Mouse (Mus musculus): Measurements from ENCODE around the gene Tmem82. TPM values are rescaled to one million over a fixed set of nuclear protein-coding genes. Genes with fewer than 3 reads are reported as not detected.
A peak's percentile ranks its signal among the peaks of the same experiment; 100 is the strongest.

Gene Tmem82
- total and polyA plus RNA-seq, 3 experiments, result 0.11 TPM; not detected in 2

DNA sequence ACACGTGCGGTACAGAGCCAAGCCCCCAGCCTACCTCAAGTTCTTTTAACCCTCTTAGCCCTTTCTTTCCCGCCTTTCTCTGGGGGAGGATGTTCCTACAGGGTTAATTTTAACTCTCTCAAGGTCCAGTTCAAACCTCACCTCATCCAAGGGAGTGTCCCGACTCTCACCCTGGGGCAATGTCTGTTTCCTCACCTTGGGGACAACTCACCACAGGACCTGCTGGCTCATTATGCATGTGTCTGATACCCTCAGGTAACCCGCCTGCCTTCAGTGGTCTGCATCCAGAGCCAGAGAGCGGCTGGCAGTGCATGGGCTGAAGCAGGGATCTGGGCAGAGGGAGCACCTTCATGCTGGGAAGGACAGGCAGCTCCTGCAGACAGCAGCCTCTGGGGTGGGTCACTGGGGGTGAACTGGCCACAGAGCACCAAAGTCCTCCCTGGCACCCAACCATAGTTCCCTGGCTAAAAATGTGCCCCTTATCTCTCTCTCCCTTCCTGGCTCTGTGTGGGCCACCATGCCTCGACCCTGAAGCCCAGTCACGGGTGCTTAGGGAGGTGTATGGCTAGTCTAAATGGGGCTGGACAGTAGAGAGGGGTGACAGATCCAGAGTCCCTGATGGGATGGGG, 21.6 kb downstream of the Tmem82 start:
- DNase-seq (ENCODE audit: low spot score) (no peak), ATAC-seq (ENCODE audit: extremely low read depth, insufficient number of reproducible peaks, low FRiP score, poor library complexity, severe bottlenecking) (no peak)
- H3K27me3 ChIP-seq (ENCODE audit: insufficient read depth, low read length), result peaks cover 59% of the 10 kb centered on the region
- H3K36me3 ChIP-seq (replicated peaks), result no peaks in the 10 kb centered on the region
- no peak overlapping the region for H3K4me3 ChIP-seq (ENCODE audit: low read depth, low read length)
- TF ChIP-seq GATA1 (IDR thresholded peaks at IDR 0.05; ENCODE audit: borderline replicate concordance, low read length), result no peak
- TF ChIP-seq CTCF (IDR thresholded peaks at IDR 0.05; ENCODE audit: low read depth, low read length), result no peak
- TF ChIP-seq POLR2AphosphoS5 (IDR thresholded peaks at IDR 0.05; ENCODE audit: insufficient replicate concordance, low read depth, low read length), result no peak
- no peak for TF ChIP-seq TAL1 (conservative IDR thresholded peaks at IDR 0.05; ENCODE audit: low read depth, low read length)
- TF ChIP-seq GATA2 (IDR thresholded peaks at IDR 0.05; ENCODE audit: borderline replicate concordance, low read depth, low read length), result no peak
- no peaks in the 10 kb centered on the region for H3K9me3 ChIP-seq (replicated peaks)
- no peaks in the 10 kb centered on the region for H3K4me1 ChIP-seq (ENCODE audit: insufficient read depth, low read depth, low read length)

DNA sequence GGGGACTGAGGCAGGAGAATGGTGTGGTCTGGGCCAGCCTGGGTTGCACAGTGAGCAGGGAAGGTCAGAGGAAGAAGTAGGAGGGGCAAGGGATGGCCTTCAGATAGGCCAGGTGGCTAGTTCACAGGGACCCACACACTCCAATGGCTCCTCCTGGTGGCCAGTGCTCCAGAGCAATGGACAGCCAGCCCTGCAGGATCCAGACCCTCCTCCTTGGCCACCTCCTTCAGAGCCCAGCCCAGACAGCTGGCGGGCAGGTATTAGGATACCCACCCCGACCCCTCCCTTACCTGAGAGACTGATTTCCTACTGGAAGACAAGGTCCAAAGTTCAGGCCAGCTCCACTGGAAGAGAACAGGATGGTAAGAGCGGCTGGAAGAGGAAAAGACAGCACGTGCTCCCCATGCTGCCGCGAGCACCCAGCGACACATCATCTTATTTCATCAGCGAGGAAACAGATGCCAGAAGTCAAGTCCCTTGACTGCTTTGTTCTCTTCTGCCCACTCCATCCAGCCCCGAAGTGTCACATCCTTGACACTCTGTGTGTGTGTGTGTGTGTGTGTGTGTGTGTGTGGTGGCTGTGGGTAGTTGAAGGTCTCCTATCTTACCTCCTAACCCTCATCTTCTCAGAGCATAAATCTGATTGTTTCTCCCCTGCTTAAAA, 22.7 kb downstream of the Tmem82 start:
- Histone ChIP-seq H3K4me1 (ENCODE audit: insufficient read depth, low read depth, low read length) (no peaks in the 10 kb centered on the region), H3K9me3 (replicated peaks) (no peaks in the 10 kb centered on the region), H3K27me3 (ENCODE audit: insufficient read depth, low read length) (peaks cover 50% of the 10 kb centered on the region), H3K4me3 (ENCODE audit: low read depth, low read length) (no peak overlapping the region), H3K36me3 (replicated peaks) (no peaks in the 10 kb centered on the region)
- DNase-seq (ENCODE audit: low spot score), result no peak
- no peak for ATAC-seq (ENCODE audit: extremely low read depth, insufficient number of reproducible peaks, low FRiP score, poor library complexity, severe bottlenecking)
- no peak for TF ChIP-seq TAL1 (conservative IDR thresholded peaks at IDR 0.05; ENCODE audit: low read depth, low read length)

DNA sequence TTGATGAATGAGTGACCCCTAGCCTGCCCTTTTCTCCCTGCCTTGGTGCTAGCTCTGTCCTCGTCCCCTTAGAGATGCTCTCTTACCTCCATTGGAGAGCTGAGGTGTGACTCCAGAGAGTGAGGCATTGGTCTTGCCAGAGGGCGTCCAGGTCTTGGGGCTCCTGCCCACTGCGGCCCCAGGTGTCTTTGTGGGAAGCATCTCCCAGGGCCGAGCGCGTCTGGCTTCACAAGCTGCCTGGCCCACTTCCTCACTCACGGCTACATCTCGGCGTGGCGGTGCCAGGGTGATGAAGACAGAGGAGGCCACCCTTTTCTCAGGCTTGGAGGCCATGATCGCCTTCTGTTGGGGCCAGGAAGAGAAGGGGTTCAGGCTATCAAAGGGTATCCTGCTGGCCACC, 23.3 kb downstream of the Tmem82 start:
- Histone ChIP-seq H3K4me3 (ENCODE audit: low read depth, low read length) (no peak overlapping the region), H3K36me3 (replicated peaks) (no peaks in the 10 kb centered on the region), H3K27me3 (ENCODE audit: insufficient read depth, low read length) (peaks cover 49% of the 10 kb centered on the region), H3K4me1 (ENCODE audit: insufficient read depth, low read depth, low read length) (no peaks in the 10 kb centered on the region), H3K9me3 (replicated peaks) (no peaks in the 10 kb centered on the region)
- ATAC-seq (ENCODE audit: extremely low read depth, insufficient number of reproducible peaks, low FRiP score, poor library complexity, severe bottlenecking) (no peak), DNase-seq (ENCODE audit: low spot score) (no peak)
- TF ChIP-seq GATA2 (IDR thresholded peaks at IDR 0.05; ENCODE audit: borderline replicate concordance, low read depth, low read length) (no peak), TAL1 (conservative IDR thresholded peaks at IDR 0.05; ENCODE audit: low read depth, low read length) (no peak), GATA1 (IDR thresholded peaks at IDR 0.05; ENCODE audit: borderline replicate concordance, low read length) (no peak), POLR2AphosphoS5 (IDR thresholded peaks at IDR 0.05; ENCODE audit: insufficient replicate concordance, low read depth, low read length) (no peak), CTCF (IDR thresholded peaks at IDR 0.05; ENCODE audit: low read depth, low read length) (no peak)

DNA sequence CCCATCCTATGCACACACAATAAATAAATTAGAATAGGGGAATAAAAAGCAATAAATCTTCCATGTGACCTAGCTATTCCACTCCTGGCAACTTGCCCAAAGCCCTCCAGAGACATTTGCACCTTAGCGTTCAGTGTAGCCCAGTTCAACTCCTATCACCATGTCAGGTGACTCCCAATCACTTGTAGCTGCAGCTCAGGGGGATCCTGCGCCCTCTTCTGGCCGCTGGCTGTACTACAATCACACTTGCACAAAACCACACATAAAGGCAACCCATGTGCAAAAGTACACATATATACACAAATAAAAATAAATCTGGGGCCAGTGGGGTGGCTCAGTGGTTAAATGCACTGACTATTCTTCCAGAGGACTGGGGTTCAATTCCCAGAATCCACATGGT, 26.9 kb downstream of the Tmem82 start:
- no peaks in the 10 kb centered on the region for H3K9me3 ChIP-seq (replicated peaks)
- peaks cover 9% of the 10 kb centered on the region for H3K4me1 ChIP-seq (ENCODE audit: insufficient read depth, low read depth, low read length)
- ATAC-seq (ENCODE audit: extremely low read depth, insufficient number of reproducible peaks, low FRiP score, poor library complexity, severe bottlenecking) (no peak; the same call in 1 of the 2 replicates), DNase-seq (ENCODE audit: low spot score) (no peak)
- H3K27me3 ChIP-seq (ENCODE audit: insufficient read depth, low read length), result peaks cover 23% of the 10 kb centered on the region
- no peaks in the 10 kb centered on the region for H3K36me3 ChIP-seq (replicated peaks)
- peak; percentile 78 for TF ChIP-seq CTCF (IDR thresholded peaks at IDR 0.05; ENCODE audit: low read depth, low read length)
- TF ChIP-seq TAL1 (conservative IDR thresholded peaks at IDR 0.05; ENCODE audit: low read depth, low read length), result no peak
- H3K4me3 ChIP-seq (ENCODE audit: low read depth, low read length), result no peak overlapping the region

DNA sequence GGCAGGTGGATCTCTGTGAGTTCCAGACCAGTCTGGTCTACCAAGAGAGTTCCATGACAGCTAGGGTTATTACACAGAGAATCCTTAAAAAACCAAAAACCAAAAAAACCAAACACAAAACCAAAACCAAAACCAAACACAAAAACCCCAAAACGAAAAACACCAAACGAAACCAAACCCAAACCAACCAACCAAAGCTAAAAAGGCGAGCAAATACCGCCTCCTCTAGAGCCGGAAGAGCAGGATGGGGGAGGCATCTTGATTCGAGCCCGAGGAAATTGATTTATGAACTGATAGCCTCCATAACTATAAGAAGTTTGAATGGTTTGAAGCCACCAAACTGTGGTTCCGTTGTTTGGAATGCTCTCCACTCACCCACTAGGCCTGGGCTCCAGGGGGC, 34.5 kb downstream of the Tmem82 start:
- DNase-seq (ENCODE audit: low spot score) (no peak), ATAC-seq (ENCODE audit: extremely low read depth, insufficient number of reproducible peaks, low FRiP score, poor library complexity, severe bottlenecking) (no peak)
- Histone ChIP-seq H3K4me3 (ENCODE audit: low read depth, low read length) (no peak overlapping the region), H3K27me3 (ENCODE audit: insufficient read depth, low read length) (peaks cover 21% of the 10 kb centered on the region; the same call in 1 of the 2 replicates), H3K9me3 (replicated peaks) (no peaks in the 10 kb centered on the region), H3K4me1 (ENCODE audit: insufficient read depth, low read depth, low read length) (peaks cover 9% of the 10 kb centered on the region), H3K36me3 (replicated peaks) (no peaks in the 10 kb centered on the region)
- TF ChIP-seq POLR2AphosphoS5 (IDR thresholded peaks at IDR 0.05; ENCODE audit: insufficient replicate concordance, low read depth, low read length) (no peak), GATA1 (IDR thresholded peaks at IDR 0.05; ENCODE audit: borderline replicate concordance, low read length) (no peak), CTCF (IDR thresholded peaks at IDR 0.05; ENCODE audit: low read depth, low read length) (no peak), GATA2 (IDR thresholded peaks at IDR 0.05; ENCODE audit: borderline replicate concordance, low read depth, low read length) (no peak), TAL1 (conservative IDR thresholded peaks at IDR 0.05; ENCODE audit: low read depth, low read length) (no peak)

DNA sequence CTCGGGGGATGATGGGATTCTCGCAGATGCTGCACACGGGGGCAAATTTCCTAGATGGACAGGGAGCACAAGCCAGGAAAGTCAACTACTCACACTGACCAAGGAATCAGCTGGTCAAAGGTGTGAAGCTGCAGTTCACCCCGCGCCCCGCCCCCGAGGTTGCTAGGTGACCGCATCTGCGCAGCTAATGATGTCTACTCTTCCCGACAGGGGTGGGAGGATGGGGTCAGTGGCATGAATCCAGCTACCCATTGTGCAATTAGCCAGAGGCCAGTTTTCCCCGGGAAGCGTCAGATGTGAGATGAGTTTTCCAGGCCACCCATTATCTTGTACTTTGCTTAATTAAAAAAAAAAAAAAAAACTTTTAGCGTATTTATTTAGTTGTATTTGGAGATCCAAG, 37.4 kb downstream of the Tmem82 start:
- Histone ChIP-seq H3K9me3 (replicated peaks) (no peaks in the 10 kb centered on the region), H3K4me1 (ENCODE audit: insufficient read depth, low read depth, low read length) (no peaks in the 10 kb centered on the region), H3K36me3 (replicated peaks) (no peaks in the 10 kb centered on the region), H3K4me3 (ENCODE audit: low read depth, low read length) (peak overlapping the region; percentile 12; the same call in 1 of the 2 replicates), H3K27me3 (ENCODE audit: insufficient read depth, low read length) (peaks cover 22% of the 10 kb centered on the region; the same call in 1 of the 2 replicates)
- DNase-seq (ENCODE audit: low spot score), result no peak
- TF ChIP-seq CTCF (IDR thresholded peaks at IDR 0.05; ENCODE audit: low read depth, low read length), result no peak
- TF ChIP-seq GATA1 (IDR thresholded peaks at IDR 0.05; ENCODE audit: borderline replicate concordance, low read length), result no peak
- TF ChIP-seq TAL1 (conservative IDR thresholded peaks at IDR 0.05; ENCODE audit: low read depth, low read length), result no peak
- TF ChIP-seq POLR2AphosphoS5 (IDR thresholded peaks at IDR 0.05; ENCODE audit: insufficient replicate concordance, low read depth, low read length), result no peak
- no peak for TF ChIP-seq GATA2 (IDR thresholded peaks at IDR 0.05; ENCODE audit: borderline replicate concordance, low read depth, low read length)
- no peak for ATAC-seq (ENCODE audit: extremely low read depth, insufficient number of reproducible peaks, low FRiP score, poor library complexity, severe bottlenecking)
